Mouse (Mus musculus) intestine, embryonic 14.5 days (tissue): ENCODE measurements at regions not wholly inside any gene's neighbourhood (a gene's known extent, or its start where the extent isn't known, plus 50 kb on each side); places are given as distances from the start of the nearest gene placed in this dataset.

Source experiments
- ATAC-seq: fragments of 200-750 bp; cut with Nextera tagmentation; replicated peaks from 2 replicates; pipeline ENCODE4 v1.8.0; 2017; ENCODE audit warnings: low read depth, moderate number of reproducible peaks, moderate TSS enrichment, moderate library complexity; ENCODE audit not compliant: low FRiP score, low TSS enrichment
- DNase-seq: peaks from one replicate; pipeline ENCODE4 v3.0.0-alpha.2; 2018; ENCODE audit warnings: low spot score
- H3K27ac ChIP-seq: fragments of 300-500 bp; sonication (generic); 2 replicates; pipeline ENCODE4 v1.5.1; 2014; ENCODE audit warnings: low read depth, mild to moderate bottlenecking, control low read depth
- H3K27me3 ChIP-seq: fragments of 300-500 bp; sonication (generic); replicated peaks from 2 replicates; pipeline ENCODE4 v1.6.1; 2014; ENCODE audit warnings: low read length, control low read depth; ENCODE audit not compliant: control insufficient read depth, insufficient read depth
- H3K36me3 ChIP-seq: fragments of 300-500 bp; sonication (generic); 2 replicates; pipeline ENCODE4 v1.6.1; 2014; ENCODE audit warnings: low read length, control low read depth; ENCODE audit not compliant: control insufficient read depth, insufficient read depth
- H3K4me1 ChIP-seq: fragments of 300-500 bp; sonication (generic); replicated peaks from 2 replicates; pipeline ENCODE4 v1.6.1; 2014; ENCODE audit warnings: low read length, control low read depth, mixed read lengths; ENCODE audit not compliant: control insufficient read depth, insufficient read depth
- H3K4me2 ChIP-seq: fragments of 300-500 bp; sonication (generic); 2 replicates; pipeline ENCODE4 v1.6.1; 2014; ENCODE audit warnings: low read length
- H3K4me3 ChIP-seq: fragments of 300-500 bp; sonication (generic); 2 replicates; pipeline ENCODE4 v1.5.1; 2014; ENCODE audit warnings: low read depth, low read length, control low read depth, mixed read lengths
- H3K9ac ChIP-seq: fragments of 300-500 bp; sonication (generic); 2 replicates; pipeline ENCODE4 v1.6.1; 2014; ENCODE audit warnings: mild to moderate bottlenecking, low read length
- H3K9me3 ChIP-seq: fragments of 300-500 bp; sonication (generic); 2 replicates; pipeline ENCODE4 v1.6.1; 2016; ENCODE audit warnings: low read length, control low read depth; ENCODE audit not compliant: control insufficient read depth
- WGBS: fragments of 180-500 bp; shearing (Covaris S2); extraction: QIAGEN DNeasy Blood & Tissue Kit; methylation state at CpG from one replicate; pipeline ENCODE4 v1.1.7; 2014; 5-methylcytosine and 5-hydroxymethylcytosine counted together

DNA sequence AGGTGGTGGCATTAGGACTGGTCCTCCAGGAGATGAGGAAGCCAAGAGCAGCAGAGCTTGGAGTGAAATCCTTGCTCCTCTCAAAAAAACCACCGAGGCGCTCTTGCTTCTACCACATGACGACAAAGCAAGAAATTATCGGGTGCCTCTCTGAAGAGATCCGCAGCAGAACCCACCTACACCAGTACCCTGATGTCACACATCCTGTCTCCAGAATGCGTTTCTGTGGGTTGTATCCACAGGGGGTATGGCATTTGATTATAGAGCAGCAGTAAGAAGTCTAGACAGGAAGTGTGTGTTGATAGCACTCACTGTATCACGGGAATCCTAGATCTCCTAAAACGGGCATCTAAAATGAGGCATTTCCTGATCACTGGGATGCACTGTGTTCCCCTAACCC, 89.8 kb downstream of the Chst2 start:
- 79% methylated on average over 8 of the region's 8 CpGs for WGBS

DNA sequence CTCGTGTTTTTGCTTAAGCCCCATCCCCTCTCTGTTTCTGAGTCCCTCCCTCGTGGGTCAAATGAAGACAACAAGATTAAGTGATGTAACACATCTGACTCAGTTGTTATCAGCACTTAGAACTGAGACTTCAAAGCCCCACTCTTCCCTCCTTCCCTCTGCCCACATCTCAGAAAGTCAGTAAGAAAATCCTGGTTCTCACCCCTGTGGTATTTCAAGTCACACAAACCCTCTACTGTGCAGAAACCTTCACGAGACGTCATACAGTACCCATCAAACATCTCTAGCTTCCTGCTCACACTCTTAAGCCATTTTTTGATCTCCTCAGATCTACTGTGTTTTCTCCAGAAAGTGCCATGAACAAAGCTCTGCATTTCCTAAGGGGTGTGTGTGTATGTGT, 91.4 kb downstream of the Chst2 start:
- DNase-seq (no peak), ATAC-seq (no peak)
- H3K27ac ChIP-seq = no peak overlapping the region
- H3K4me2 ChIP-seq = no peak overlapping the region
- H3K9me3 ChIP-seq = no peaks in the 10 kb centered on the region
- H3K4me1 ChIP-seq = no peaks in the 10 kb centered on the region
- no peak overlapping the region for H3K9ac ChIP-seq
- H3K36me3 ChIP-seq = no peaks in the 10 kb centered on the region
- H3K4me3 ChIP-seq = no peak overlapping the region
- 55% methylated on average over 4 of the region's 4 CpGs for WGBS
- H3K27me3 ChIP-seq = no peaks in the 10 kb centered on the region

More for the DNA sequence above, 89.8 kb downstream of the Chst2 start:
- no peak overlapping the region for H3K9ac ChIP-seq
- H3K4me1 ChIP-seq = no peaks in the 10 kb centered on the region
- no peaks in the 10 kb centered on the region for H3K36me3 ChIP-seq
- H3K4me3 ChIP-seq = no peak overlapping the region
- no peak overlapping the region for H3K27ac ChIP-seq
- no peak for ATAC-seq
- H3K4me2 ChIP-seq = no peak overlapping the region
- DNase-seq = no peak
- H3K9me3 ChIP-seq = no peaks in the 10 kb centered on the region
- H3K27me3 ChIP-seq = no peaks in the 10 kb centered on the region

DNA sequence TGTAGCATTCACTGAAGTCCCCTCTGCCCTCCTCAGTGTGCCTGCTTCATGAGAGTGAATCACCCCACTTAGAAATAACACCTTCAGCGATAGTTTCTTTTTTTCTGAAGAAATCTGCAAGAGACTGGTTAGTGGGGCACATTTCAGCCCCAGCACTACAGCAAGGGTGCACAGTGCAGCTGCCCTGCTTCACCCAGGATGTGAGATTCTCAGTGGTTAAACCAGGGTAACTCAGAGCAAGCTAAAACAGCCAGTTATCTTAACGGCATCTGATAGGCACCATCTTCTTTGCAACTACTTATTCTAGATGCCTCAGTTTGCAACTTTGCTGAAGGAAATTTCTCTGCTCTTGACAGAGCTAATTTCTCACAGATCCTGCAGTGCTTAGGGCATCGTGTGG, 94.9 kb downstream of the Chst2 start:
- DNase-seq (no peak), ATAC-seq (no peak)
- no peaks in the 10 kb centered on the region for H3K4me1 ChIP-seq
- no peak overlapping the region for H3K4me3 ChIP-seq
- H3K9ac ChIP-seq = no peak overlapping the region
- no peaks in the 10 kb centered on the region for H3K9me3 ChIP-seq
- H3K36me3 ChIP-seq = no peaks in the 10 kb centered on the region
- H3K27ac ChIP-seq = no peak overlapping the region
- H3K4me2 ChIP-seq = no peak overlapping the region
- H3K27me3 ChIP-seq = no peaks in the 10 kb centered on the region
- WGBS = 84% methylated on average over 3 of the region's 3 CpGs

DNA sequence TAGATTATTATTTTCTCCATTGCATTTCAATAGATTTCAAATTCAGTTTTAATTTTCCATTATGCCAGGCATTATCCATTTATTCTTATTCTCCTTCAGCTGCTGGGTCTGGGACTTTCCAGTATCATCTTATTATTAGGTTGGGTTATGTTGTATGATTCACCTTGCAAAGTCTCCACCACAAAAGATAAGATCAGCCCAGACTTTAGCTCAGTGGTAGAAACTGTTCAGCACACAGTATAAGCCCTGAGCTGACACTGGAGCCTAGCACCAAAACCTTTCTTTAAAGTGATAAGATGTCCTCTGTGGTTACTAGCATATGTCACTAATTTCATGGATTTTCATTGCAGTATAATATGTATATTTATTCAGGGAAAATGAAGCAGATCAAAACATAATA, 117.5 kb downstream of the Chst2 start:
- Histone ChIP-seq H3K9ac (no peak overlapping the region), H3K4me2 (no peak overlapping the region), H3K9me3 (no peaks in the 10 kb centered on the region), H3K36me3 (no peaks in the 10 kb centered on the region), H3K4me3 (no peak overlapping the region), H3K27me3 (no peaks in the 10 kb centered on the region), H3K4me1 (no peaks in the 10 kb centered on the region), H3K27ac (no peak overlapping the region)
- ATAC-seq (no peak), DNase-seq (peak; percentile 2)

DNA sequence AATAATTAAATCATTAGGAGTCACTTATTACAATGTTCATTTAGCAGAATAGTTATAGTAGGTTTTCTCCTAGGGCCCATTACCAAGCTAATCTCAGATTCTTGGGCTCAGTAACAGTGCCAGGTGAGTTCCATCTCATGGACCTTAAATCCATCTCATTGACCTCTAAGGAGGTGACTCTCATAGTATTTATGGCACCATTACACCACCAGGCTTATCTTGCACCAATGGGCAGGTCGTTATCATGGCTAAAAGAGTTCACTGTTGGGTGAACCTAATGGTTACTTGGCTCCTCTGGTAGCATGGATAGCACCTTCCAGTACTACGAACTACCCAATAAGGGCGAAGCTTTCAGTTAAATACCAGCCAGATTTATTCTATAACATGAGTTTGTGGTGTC, 123.5 kb downstream of the Chst2 start:
- Histone ChIP-seq H3K9me3 (no peaks in the 10 kb centered on the region), H3K36me3 (no peaks in the 10 kb centered on the region), H3K4me2 (no peak overlapping the region), H3K27me3 (no peaks in the 10 kb centered on the region), H3K9ac (no peak overlapping the region), H3K4me1 (0 out of 2 replicates have a peak, but pooled peaks cover 3% of the 10 kb centered on the region), H3K27ac (no peak overlapping the region), H3K4me3 (no peak overlapping the region)
- DNase-seq (peak; percentile 42), ATAC-seq (no peak)
- WGBS = 85% methylated on average over 3 of the region's 3 CpGs

DNA sequence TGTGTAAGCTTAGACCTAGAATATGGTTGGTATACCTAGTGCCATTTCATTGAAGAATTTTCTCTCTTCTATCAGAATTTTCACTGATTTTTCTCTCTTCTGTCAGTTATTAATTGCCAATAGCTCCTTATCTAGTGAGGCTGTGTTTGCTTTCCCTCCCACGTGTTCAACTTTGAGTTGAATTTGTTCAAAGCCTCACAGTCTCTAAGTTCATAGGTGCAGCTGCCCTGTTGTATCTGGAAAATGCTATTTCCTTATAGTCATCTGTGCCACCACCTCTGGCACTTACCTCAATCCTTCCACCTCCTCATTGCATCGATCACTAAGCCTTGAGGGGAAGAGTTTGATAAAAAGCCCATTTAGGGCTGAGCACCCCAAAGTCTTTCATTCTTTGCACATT, 124.0 kb downstream of the Chst2 start:
- no peak overlapping the region for H3K4me2 ChIP-seq
- ATAC-seq (peak; percentile 60; the same call in 1 of the 2 replicates), DNase-seq (peak; percentile 45)
- H3K4me3 ChIP-seq = no peak overlapping the region
- no peaks in the 10 kb centered on the region for H3K36me3 ChIP-seq
- 84% methylated on average over 2 of the region's 2 CpGs for WGBS
- no peaks in the 10 kb centered on the region for H3K9me3 ChIP-seq
- no peaks in the 10 kb centered on the region for H3K27me3 ChIP-seq
- no peak overlapping the region for H3K9ac ChIP-seq
- H3K4me1 ChIP-seq = 0 out of 2 replicates have a peak, but pooled peaks cover 3% of the 10 kb centered on the region
- no peak overlapping the region for H3K27ac ChIP-seq
